Mouse (Mus musculus) right cerebral cortex, postnatal 25 days (tissue): Measurements from ENCODE around the gene Tomm40l.

Experiments
- DNase-seq: peaks from one replicate; pipeline ENCODE4 v3.0.0; 2022

The Tomm40l gene

DNA sequence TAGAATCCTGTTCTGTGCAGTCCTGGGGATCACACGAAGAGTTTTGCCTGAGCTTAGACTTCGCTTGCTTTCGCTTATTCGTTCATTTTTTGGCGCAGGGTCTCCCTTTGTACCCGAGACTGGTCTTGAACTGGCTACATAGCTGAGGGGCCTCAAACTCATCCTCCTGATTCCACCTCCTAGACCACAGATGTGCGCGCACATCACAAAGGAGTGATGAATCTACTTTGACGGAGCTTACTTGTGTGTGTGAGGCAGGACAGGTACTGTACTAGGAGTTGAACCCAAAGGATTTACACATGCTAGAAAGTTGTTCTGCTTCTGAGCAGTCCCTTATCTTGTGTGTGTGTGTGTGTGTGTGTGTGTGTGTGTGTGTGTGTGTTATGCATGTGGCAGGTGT is 31.5 kb downstream of the Tomm40l start:
- DNase-seq: no peak

DNA sequence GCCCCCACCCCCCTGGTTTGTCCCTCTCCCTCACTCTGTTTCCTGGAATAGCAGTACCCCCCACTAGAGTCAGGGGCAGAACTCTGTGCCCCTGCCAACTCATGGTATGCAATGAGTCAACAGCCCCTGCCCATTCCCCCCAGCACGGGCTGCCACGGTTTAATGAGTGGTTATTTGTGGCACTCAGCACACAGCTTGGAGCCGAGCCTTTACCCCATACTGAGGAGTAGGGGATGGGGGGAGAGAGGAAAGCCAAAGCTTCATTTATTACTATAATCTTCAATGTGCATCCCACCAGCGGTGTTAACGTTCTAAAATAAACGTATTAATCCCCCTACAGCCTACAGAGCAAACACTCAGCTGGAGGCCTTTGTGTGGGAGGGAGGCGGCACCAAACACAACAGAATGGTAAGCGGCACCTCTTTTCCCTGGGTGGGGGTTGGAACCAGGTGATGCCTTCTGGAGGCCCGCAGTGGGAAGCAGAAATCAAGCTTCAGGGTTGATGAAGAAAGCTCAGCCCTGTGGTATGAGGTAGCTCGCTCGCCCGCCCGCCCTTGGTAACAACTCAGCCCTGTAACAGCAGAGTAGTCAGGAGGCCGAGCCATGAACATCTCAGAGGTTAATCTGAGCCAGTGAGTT is 32.7 kb downstream of the Tomm40l start:
- DNase-seq: no peak

DNA sequence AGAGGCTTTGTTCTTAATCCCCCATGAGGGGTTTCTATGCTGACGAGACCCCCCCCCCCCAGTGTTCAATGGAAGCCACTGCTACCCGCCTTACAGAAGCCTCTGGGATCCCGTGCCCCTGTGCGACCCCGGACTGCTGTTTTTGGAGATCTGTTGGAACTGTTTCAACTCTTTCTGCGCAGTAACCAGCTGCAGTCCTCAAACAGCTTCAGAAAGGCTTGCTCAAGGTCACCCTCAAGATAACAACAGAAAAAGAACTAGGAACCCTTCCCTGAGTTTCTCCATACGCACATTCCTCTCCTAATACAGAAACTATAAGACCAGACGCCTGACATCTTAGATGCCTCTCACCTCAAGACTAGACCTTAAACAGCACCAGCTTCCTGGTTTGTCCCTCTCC is 33.3 kb downstream of the Tomm40l start:
- no peak for DNase-seq

DNA sequence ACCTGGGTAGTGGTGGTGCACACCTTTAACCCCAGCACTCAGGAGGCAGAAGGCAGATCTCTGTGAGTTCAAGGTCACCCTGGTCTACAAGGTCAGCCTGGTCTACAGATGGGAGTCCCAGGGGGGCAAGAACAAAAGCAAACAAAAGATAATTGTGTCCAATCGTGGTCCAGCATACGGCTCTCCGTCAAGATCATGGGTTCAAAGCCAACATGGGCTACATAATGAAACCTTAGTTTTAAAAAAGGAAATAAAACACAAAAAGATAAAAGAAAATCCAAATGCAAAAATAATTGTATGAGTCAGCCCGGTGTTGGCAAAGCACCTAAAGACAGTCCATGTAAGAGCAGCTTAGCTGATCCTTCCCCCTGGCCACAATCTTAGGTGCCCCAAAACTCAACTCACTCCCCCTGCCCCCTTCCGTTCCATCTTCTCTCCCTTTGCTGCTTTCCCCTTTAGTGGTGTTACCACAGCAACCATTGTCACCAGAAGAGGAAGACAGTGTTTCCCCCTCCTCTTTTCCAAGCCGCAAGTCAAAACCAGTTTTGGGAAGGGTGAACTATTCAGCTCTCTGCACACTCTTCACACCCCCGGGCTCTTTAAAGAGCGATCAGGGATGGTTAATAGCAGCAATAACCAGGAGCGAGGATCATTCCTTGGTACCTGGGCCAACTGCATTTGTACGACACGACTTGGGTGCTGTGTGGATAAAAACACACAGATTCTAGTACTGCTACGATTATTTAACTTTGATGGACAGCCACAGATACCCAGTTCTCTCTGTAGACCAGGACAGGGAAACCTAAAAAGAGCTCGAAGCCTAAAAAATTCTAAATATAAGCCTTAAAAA is 34.2 kb downstream of the Tomm40l start:
- no peak for DNase-seq

DNA sequence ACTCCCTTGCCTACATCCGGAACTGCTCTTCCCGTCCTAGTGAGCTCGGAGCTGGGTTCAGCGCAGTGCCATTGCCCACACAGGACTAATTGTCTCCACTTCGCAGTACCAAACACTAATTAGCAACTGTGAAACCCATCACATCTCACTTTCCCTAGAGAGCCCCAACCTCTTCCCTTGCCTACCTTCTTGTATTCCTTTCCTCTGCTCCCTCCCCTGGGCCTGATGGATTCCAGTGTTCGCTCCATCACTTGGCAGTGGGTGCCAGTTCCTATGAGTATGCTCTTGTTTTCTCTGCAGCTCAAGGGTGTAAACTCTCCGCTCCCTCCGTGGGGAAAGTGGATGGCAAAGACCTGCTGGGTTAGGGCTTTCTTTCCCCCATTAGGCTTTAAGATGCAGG is 36.7 kb downstream of the Tomm40l start:
- no peak for DNase-seq

DNA sequence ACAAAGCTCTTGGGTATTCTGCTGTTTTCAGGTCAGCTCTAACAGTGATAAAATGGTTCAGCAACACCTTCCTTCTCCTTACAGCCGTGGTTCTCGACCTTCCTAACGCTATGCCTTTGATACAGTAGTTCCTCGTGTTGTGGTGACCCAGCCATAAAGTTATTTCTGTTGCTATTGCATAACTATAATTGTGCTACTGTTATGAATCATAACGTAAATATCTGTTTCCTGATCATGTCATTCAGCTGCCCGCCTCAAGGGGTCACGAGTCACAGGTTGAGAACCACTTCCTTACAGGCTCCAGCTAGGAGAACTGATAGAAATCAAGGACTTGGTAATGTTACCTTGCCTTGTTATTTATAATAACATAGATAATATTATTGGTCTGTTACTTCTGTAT is 38.0 kb downstream of the Tomm40l start:
- no peak for DNase-seq

DNA sequence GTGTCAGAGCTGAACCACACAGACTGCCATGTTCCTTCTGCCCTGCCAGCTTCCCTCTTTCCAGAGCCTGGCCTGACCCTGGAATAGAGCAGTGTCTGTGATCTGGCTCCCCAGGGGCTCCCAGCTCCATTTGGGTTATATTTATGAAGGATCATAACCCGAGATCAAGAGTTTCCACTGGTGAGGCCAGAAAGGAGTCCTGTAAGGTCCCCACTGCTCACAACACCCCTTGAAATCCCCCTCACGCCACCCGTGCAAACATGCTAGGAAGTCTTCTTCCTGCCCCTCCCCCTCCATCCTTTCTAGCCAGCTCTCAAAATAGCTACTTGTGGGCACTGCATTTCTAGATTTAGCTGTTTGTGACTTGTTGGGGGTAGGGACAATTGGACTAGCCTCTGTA is 38.7 kb downstream of the Tomm40l start:
- no peak for DNase-seq

DNA sequence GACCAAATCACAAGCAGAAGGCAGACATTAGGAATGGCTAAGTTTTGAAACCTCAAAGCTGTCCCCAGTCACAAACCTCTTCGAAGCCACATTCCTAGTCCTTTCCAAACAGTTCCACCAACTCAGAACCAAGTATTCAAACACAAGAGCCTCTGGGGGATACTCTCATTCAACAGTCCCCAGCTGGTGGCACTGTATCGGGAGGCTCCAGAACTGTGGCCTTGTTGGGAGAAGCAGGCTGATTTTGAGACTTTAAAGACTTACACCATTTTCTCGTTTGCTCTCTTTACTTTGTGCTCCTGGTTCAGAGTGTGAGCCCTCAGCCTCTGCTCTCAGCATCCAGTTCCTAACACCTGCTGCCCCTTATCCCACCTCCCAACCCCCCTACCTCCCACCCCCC is 39.3 kb downstream of the Tomm40l start:
- DNase-seq: no peak

DNA sequence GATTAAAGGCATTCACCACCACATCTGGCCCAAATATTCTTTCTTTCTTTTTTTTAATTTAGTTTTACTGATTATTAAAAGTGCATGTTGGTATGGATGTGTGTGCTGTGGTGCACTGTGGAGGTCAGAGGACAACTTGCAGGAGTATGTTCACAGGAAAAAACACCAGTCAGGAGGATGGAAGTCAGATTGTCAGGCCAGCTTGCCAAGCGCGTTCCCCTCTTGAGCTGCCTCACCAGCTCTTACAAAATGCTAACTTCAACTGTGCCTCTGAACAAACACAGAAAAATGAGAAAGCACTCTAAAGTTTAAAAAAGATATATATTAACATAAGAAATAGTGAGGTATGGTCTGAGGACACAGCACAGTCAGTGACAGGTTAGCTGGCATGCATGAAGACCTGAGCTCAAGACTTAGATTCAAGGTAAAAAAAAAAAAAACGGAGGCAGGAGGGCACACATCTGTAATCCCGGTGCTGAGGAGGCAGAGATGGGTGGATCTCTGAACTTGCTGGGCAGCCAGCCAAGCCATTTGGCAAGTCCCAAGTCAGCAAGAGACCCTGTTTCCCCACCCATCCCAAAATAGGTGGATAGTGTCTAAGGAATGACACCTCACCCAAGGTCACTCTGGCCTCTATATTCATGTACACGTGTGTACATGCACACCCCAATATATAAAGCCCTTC is 42.7 kb downstream of the Tomm40l start:
- no peak for DNase-seq

DNA sequence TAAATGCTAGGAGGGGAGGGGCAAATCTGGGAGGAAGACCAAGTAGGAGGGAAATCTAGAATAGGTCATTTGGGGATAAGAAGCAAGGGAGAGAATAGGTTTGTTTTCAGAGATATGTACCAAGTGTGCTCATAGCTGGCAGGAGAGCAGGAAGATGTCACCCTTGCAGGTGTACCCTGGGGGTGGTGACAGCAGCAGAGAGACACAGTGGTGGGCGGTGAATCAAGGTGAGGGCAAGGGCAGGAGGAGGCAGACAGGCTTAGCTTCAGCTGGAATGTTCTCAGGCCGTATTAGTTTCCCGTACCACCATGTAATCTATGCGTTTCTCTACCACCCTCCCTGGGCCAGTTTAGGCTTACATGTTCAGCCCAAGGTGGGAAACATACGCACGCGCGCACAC is 49.5 kb downstream of the Tomm40l start:
- DNase-seq: no peak

DNA sequence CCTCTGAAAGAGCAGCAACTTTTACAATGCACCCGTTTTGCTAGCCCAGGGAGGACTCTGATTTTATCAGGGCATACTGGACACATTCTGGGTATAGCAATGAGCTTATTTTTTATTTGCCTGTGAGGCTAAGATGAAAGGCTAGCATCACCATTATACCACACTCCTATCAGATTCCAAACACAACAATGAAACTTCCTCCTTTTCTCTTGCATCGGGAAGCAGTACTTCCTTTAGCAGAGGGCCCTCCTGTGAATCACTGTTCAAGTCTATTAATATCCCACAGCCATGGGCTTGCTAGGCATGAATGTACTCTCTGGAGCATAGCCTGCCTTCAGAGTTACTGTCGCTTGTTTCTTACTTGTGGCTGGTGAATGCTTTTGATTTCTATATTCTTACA is 51.2 kb downstream of the Tomm40l start:
- DNase-seq: no peak

DNA sequence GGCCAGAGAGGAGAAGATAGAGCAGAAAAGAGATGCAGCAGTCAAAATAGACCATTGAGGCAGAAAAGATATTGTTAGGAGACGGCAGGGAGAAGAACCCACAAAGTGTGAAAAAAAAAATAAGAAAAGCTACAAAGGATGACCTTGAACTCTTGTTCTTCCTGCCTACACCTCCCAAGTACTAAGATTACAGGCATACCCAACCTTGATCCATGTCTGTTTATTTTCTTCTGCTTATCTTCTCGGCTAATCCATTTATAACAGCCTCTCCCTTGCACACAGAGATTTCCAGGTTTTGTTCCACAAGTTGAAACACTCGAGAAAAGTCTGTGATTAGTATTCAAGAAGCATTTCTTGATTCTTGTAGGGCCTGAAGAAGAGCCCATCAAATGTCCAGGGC is 52.4 kb downstream of the Tomm40l start:
- DNase-seq: no peak

DNA sequence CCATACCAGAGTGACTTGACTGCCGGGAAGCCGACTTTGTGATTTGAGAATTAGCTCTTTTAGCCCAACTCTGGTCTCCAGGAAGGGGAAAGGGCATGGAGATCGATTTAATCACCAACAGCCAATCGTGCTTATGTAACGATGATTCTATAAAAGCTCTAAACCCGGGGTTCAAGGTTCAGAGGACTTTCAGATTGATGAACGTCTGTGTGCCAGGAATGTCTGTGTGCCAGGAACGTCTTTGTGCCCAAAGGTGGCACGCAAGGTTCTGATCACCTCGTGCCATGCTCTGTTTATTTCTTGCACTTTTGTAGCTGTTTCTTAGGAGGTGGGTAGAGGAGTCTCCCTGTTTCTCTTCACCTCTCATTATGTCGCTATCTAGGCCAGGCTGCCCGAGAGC is 53.4 kb downstream of the Tomm40l start:
- no peak for DNase-seq
